Mouse (Mus musculus) megakaryocyte, embryonic 14.5 days (primary cell): Measurements from ENCODE around the gene Iyd. TPM values are rescaled to one million over a fixed set of nuclear protein-coding genes. Genes with fewer than 3 reads are reported as not detected.

Source experiments
- H3K27me3 ChIP-seq: replicated peaks from 2 replicates; pipeline ENCODE3; 2012; ENCODE audit warnings: inconsistent platforms
- H3K36me3 ChIP-seq: replicated peaks from 2 replicates; pipeline ENCODE3; 2012; ENCODE audit warnings: low read length, inconsistent platforms, mixed read lengths
- H3K4me1 ChIP-seq: 2 replicates; pipeline ENCODE4 v1.6.1; 2012; ENCODE audit warnings: inconsistent platforms
- H3K4me3 ChIP-seq: replicated peaks from 2 replicates; pipeline ENCODE3; 2012; ENCODE audit warnings: moderate library complexity, mild to moderate bottlenecking, inconsistent platforms
- H3K9me3 ChIP-seq: 2 replicates; pipeline ENCODE4 v1.6.1; 2012; ENCODE audit warnings: inconsistent platforms
- FLI1 ChIP-seq: IDR thresholded peaks from 2 replicates; pipeline ENCODE4 v1.6.1; 2012; ENCODE audit warnings: low read length, inconsistent platforms, mixed read lengths
- GATA1 ChIP-seq: IDR thresholded peaks from 3 replicates; pipeline ENCODE4 v1.6.1; 2012; ENCODE audit warnings: mixed read lengths, low read length, inconsistent platforms, borderline replicate concordance
- polyA plus RNA-seq: library from polyadenylated mRNA; stranded (reverse); fragments of >175 nt; gene quantifications from 2 replicates; pipeline ENCODE4 v1.2.3, GENCODE M21; 2012; ENCODE audit warnings: low replicate concordance; ENCODE audit not compliant: insufficient read depth

Gene Iyd
- polyA plus RNA-seq, 1 experiment, result not detected

GRCm38 (mm10) chr10:3573905-3574500 lies 34.0 kb downstream of the Iyd start:
- Histone ChIP-seq H3K36me3 (no peaks in the 10 kb centered on the region), H3K4me3 (no peak overlapping the region), H3K4me1 (no peaks in the 10 kb centered on the region), H3K9me3 (0 out of 2 replicates have a peak, but pooled peaks cover 4% of the 10 kb centered on the region), H3K27me3 (no peaks in the 10 kb centered on the region)
- TF ChIP-seq FLI1 (no peak), GATA1 (no peak)

- TF ChIP-seq GATA1 (no peak), FLI1 (no peak)
- Histone ChIP-seq H3K4me3 (no peak overlapping the region), H3K36me3 (no peaks in the 10 kb centered on the region), H3K4me1 (no peaks in the 10 kb centered on the region), H3K27me3 (no peaks in the 10 kb centered on the region), H3K9me3 (peaks cover 9% of the 10 kb centered on the region)
Observed at GRCm38 (mm10) chr10:3590632-3591031, 50.6 kb downstream of the Iyd start.

- no peak for TF ChIP-seq FLI1
- no peak for TF ChIP-seq GATA1
- Histone ChIP-seq H3K36me3 (no peaks in the 10 kb centered on the region), H3K4me1 (no peaks in the 10 kb centered on the region), H3K4me3 (no peak overlapping the region), H3K27me3 (no peaks in the 10 kb centered on the region), H3K9me3 (peaks cover 9% of the 10 kb centered on the region)
Observed at GRCm38 (mm10) chr10:3591790-3592189, 51.8 kb downstream of the Iyd start.

GRCm38 (mm10) chr10:3596697-3597096 lies 56.7 kb downstream of the Iyd start:
- TF ChIP-seq FLI1, result no peak
- no peak for TF ChIP-seq GATA1
- no peaks in the 10 kb centered on the region for H3K27me3 ChIP-seq
- peaks cover 8% of the 10 kb centered on the region for H3K9me3 ChIP-seq
- H3K4me3 ChIP-seq, result no peak overlapping the region
- no peaks in the 10 kb centered on the region for H3K4me1 ChIP-seq
- H3K36me3 ChIP-seq, result no peaks in the 10 kb centered on the region

GRCm38 (mm10) chr10:3597760-3598159 lies 57.7 kb downstream of the Iyd start:
- Histone ChIP-seq H3K27me3 (no peaks in the 10 kb centered on the region), H3K4me1 (no peaks in the 10 kb centered on the region), H3K36me3 (no peaks in the 10 kb centered on the region), H3K4me3 (no peak overlapping the region), H3K9me3 (peaks cover 5% of the 10 kb centered on the region; the same call in 1 of the 2 replicates)
- TF ChIP-seq GATA1, result no peak

Other genes with a start within 250 kb of the Iyd start
- not detected in 2 replicates for gene Ppp1r14c, start 174.2 kb upstream of the Iyd start, polyA plus RNA-seq
- 0.43 TPM in 1 of 2 replicates, not detected in the other for gene Plekhg1, start 200.1 kb downstream of the Iyd start, polyA plus RNA-seq